Mouse (Mus musculus): ENCODE data around the gene Kdelr3.
A peak's percentile ranks its signal among the peaks of the same experiment; 100 is the strongest.

The Kdelr3 gene

DNA sequence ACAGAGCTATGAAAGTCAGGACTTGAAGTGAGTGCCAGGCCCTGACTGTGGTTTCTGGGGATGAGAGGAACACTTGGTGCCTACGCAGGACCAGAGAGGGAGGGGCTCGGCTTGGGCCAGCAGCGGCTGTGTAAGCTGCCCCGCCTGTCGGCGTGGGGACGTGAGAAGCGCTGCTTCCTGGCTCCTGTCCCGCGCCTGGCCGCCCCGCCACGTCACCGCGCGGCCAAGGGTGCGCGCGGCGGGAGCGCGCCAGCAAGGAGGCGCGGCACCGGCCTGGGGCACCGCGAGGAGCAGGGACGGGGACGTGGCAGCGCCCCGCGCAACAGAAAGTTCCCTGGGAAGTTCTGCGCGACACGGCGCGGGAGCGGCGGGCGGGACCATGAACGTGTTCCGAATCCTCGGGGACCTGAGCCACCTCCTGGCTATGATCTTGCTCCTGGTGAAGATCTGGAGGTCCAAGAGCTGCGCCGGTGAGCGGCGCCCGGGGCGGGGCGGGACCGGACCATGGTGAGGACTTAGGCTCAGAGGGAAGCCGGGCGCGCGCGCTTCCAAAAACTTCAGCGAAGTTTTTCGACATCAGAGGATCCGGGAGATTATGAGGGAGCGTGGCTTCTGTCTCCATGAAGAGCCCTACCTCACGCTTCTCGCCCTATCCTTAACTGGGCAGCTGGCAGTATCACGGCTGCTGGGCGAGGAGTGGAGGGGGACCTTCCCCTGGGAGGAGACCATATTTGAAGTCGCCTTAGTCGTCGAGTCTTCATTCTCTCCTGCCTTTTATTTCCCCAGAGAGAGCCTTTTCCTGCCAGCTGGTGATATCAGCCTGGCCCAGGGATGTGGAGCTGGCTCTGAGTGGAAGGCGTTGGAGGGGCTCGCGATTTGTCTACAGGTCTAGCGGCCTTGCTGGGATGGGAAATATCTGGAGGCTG is at the start of gene Kdelr3:
Gene Kdelr3 (plus strand): TSS at position 241 of the 926 bp plus-strand sequence.
- DNase-seq (ENCODE audit: low spot score) = peak; percentile 60

GRCm38 (mm10) chr15:79466601-79467286 is 49.5 kb upstream of the Kdelr3 start:
- DNase-seq (ENCODE audit: low spot score) = peak; percentile 85

DNA sequence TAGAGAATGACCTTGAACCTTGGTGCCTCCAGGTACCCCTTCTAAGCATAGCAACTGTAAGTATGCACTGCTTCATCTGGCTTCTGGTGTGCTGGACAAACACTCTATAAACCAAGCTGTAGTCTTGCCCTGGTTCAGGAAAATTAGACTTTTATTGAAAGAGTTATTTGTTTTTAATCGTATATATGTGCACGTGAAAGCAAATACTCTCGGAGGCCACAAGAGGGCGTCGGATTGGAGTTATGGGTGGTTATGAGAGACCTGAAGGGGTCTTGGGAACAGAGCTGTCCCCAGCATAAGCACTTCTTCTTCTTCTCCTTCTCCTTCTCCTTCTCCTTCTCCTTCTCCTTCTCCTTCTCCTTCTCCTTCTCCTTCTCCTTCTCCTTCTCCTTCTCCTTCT is 46.6 kb upstream of the Kdelr3 start:
- no peak for DNase-seq (ENCODE audit: low spot score)

GRCm38 (mm10) chr15:79470583-79470982 is 45.6 kb upstream of the Kdelr3 start:
- DNase-seq (ENCODE audit: low spot score) = no peak

DNA sequence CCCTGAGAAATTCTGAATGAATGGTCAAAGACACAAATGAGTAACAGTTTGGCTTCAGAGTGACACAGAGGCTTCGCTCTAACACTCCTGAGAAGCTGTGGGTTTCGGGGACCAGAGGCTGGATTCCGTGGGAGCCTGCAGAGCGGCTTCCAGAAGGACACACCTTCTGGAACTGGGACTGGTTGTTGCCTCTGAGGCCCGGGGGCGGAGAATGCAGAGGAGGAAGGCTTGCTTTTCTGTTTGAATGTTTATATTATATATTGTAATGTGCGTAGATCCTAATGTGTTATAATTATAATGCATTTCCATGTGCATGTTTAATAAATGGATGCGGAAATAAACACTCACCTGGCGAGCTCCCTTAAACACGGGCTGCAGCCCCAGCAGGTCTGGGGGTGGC is 45.1 kb upstream of the Kdelr3 start:
- no peak for DNase-seq (ENCODE audit: low spot score)

GRCm38 (mm10) chr15:79473042-79473441 is 43.2 kb upstream of the Kdelr3 start:
- DNase-seq (ENCODE audit: low spot score) = no peak

- DNase-seq (ENCODE audit: low spot score) = no peak
These were observed 42.4 kb upstream of the Kdelr3 start for GRCm38 (mm10) chr15:79473638-79474355.

DNA sequence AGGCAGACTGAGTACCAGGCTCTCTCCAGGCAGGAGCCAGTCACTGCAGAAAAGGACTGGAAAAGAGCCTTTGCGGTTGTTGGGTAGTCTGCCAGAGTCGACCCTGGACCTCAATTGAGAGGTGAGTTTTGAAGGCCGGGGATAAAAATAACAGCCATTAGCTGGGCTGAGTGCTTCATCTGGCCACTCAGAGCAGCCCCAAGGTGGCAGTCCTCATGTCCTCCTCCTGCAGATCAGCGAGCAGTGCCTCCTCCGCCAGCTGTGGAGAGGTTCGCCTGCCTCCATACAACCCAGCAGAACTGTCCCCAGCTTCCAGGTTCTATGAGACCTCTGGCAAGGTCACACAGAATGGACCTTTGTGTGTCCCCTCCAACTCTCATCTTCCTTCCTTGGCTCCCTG is 39.0 kb upstream of the Kdelr3 start:
- no peak for DNase-seq (ENCODE audit: low spot score)

DNA sequence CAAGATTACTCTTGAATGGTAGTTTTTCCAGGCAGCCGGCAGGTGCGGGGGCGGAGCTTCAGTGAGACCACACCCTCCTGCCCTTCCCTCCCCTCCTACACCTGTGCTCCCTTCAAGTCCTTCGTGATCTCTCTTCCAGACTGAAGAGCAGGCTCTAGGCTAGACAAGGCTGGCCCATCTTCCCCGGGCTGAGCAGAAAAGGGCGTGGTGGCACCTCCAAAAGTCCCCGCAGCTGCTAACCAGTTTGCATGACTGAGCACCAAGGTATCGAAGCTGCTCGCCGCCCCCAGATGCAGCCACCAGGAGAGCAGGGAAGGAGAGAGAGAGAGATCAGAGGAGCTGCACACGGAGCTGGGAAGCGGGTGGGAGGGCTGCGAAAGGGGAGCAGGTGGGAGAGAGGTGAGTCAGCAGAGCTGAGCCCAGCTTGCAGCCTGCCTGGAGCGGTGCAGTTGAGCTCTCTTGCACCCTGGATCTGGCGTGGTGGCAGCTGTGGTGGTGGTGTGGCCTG is 35.0 kb upstream of the Kdelr3 start:
- no peak for DNase-seq (ENCODE audit: low spot score)

GRCm38 (mm10) chr15:79489463-79489862 is 26.7 kb upstream of the Kdelr3 start:
- DNase-seq (ENCODE audit: low spot score) = no peak

- DNase-seq (ENCODE audit: low spot score) = no peak
These were observed 22.7 kb upstream of the Kdelr3 start for GRCm38 (mm10) chr15:79493527-79493926.

- DNase-seq (ENCODE audit: low spot score) = no peak
These were observed 16.1 kb upstream of the Kdelr3 start for GRCm38 (mm10) chr15:79500110-79500509.

GRCm38 (mm10) chr15:79502891-79503341 is 13.3 kb upstream of the Kdelr3 start:
- no peak for DNase-seq (ENCODE audit: low spot score)

- no peak for DNase-seq (ENCODE audit: low spot score)
These were observed 12.8 kb upstream of the Kdelr3 start for GRCm38 (mm10) chr15:79503438-79503837.

- no peak for DNase-seq (ENCODE audit: low spot score)
These were observed 11.3 kb upstream of the Kdelr3 start, which contains the start of gene Kcnj4 for GRCm38 (mm10) chr15:79504707-79505452. Gene Kcnj4, minus strand, starts transcription at chr15:79505241.

DNA sequence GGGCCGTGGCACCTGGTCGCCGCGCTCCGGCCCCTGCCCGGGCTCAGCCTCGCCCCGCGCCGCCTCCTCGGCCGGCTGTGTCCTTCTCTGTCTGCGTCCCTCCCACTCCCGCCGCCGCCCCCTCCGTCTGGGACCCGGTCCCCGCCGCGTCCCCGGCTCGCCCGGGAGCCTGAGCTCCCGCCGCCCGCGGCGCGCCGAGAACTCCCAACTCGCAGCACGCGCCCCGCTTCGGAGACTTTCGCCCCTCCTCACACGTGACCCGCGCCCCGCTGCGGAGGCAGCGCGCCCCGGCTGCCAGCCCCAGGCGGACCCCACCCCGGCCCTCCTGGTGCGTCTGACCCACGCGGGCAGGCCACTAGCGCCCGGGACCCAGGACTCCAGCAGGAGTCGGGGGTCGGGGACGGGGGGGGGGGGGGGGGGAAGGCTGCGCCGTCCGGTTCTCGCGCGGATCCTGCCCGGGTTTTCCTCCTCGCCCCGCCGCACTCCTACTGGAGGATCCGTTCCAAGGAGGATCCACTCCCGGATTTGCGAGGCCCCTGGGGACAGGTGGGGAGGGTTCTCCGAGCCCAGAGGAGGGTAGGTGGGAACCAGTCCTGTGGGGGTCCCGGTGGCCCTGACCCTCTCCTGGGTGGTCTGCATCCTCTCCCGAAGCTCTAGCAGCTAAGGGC is 10.5 kb upstream of the Kdelr3 start:
- DNase-seq (ENCODE audit: low spot score) = no peak

GRCm38 (mm10) chr15:79506460-79506859 is 9.8 kb upstream of the Kdelr3 start:
- no peak for DNase-seq (ENCODE audit: low spot score)

- DNase-seq (ENCODE audit: low spot score) = no peak
These were observed 9.0 kb upstream of the Kdelr3 start for GRCm38 (mm10) chr15:79507055-79507828.

- no peak for DNase-seq (ENCODE audit: low spot score)
These were observed 6.2 kb upstream of the Kdelr3 start for GRCm38 (mm10) chr15:79509998-79510397.

GRCm38 (mm10) chr15:79510425-79510824 is 5.8 kb upstream of the Kdelr3 start:
- DNase-seq (ENCODE audit: low spot score) = no peak
